Mouse (Mus musculus): Measurements from ENCODE around the gene Tpcn2. TPM values are rescaled to one million over a fixed set of nuclear protein-coding genes. Genes with fewer than 3 reads are reported as not detected.

Tpcn2 gene
- polyA plus RNA-seq, 1 experiment from 2014 or later, result 9.1 TPM

DNA sequence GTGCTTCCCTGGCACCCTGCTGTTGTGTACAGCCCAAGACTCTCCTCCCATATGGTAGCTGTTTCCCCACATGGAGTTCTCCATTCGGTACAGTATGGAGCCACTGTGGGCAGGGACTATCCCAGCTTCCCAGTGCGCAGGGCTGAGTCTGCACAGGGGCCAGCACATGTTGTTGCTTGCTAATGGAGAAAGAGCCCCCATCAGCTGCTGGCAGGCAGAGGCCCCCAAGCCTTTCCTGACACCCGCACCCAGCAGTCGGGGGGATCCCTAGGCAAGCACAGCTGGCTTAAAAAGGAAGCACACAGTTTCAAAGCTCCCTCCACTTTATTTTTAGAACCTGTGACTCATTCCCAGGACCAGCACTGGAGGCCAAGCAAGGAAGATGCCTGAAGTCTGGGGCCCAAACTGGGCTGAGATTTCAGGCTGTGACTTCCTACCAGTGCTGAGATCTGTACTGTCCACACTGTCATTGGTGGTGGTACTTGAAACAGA, 85.5 kb downstream of the Tpcn2 start:
- H3K4me2 ChIP-seq (ENCODE audit: low read depth, low read length), result no peak overlapping the region
- no peak overlapping the region for H3K9ac ChIP-seq (ENCODE audit: low read depth, low read length)
- H3K36me3 ChIP-seq (ENCODE audit: control insufficient read depth, insufficient read depth, low read length), result no peaks in the 10 kb centered on the region
- 37% methylated on average over 4 of the region's 4 CpGs for WGBS
- H3K4me1 ChIP-seq (ENCODE audit: control insufficient read depth, insufficient read depth, low read length), result peaks cover 24% of the 10 kb centered on the region
- H3K4me3 ChIP-seq (ENCODE audit: low read length), result no peak overlapping the region
- ATAC-seq, result peak; percentile 64
- no peaks in the 10 kb centered on the region for H3K27me3 ChIP-seq (replicated peaks; ENCODE audit: control insufficient read depth, insufficient read depth, low read length)
- peaks cover 2% of the 10 kb centered on the region; the same call in 1 of the 2 replicates for H3K9me3 ChIP-seq (ENCODE audit: control insufficient read depth, low read length)
- H3K27ac ChIP-seq (ENCODE audit: low read length), result peak overlapping the region; percentile 23

GRCm38 (mm10) chr7:145197711-145198110, 86.1 kb downstream of the Tpcn2 start:
- Histone ChIP-seq H3K4me3 (ENCODE audit: low read length) (no peak overlapping the region), H3K36me3 (ENCODE audit: control insufficient read depth, insufficient read depth, low read length) (no peaks in the 10 kb centered on the region), H3K9me3 (ENCODE audit: control insufficient read depth, low read length) (peaks cover 2% of the 10 kb centered on the region; the same call in 1 of the 2 replicates), H3K4me1 (ENCODE audit: control insufficient read depth, insufficient read depth, low read length) (peaks cover 24% of the 10 kb centered on the region), H3K4me2 (ENCODE audit: low read depth, low read length) (no peak overlapping the region), H3K27ac (ENCODE audit: low read length) (peak overlapping the region; percentile 23), H3K9ac (ENCODE audit: low read depth, low read length) (no peak overlapping the region; the same call in 1 of the 2 replicates), H3K27me3 (replicated peaks; ENCODE audit: control insufficient read depth, insufficient read depth, low read length) (no peaks in the 10 kb centered on the region)
- WGBS, result 54% methylated on average over 3 of the region's 3 CpGs
- no peak for ATAC-seq

GRCm38 (mm10) chr7:145197042-145197441, 86.8 kb downstream of the Tpcn2 start:
- Histone ChIP-seq H3K27ac (ENCODE audit: low read length) (no peak overlapping the region), H3K27me3 (replicated peaks; ENCODE audit: control insufficient read depth, insufficient read depth, low read length) (no peaks in the 10 kb centered on the region), H3K4me3 (ENCODE audit: low read length) (no peak overlapping the region), H3K36me3 (ENCODE audit: control insufficient read depth, insufficient read depth, low read length) (no peaks in the 10 kb centered on the region), H3K9ac (ENCODE audit: low read depth, low read length) (no peak overlapping the region), H3K4me2 (ENCODE audit: low read depth, low read length) (no peak overlapping the region), H3K9me3 (ENCODE audit: control insufficient read depth, low read length) (peaks cover 2% of the 10 kb centered on the region; the same call in 1 of the 2 replicates), H3K4me1 (ENCODE audit: control insufficient read depth, insufficient read depth, low read length) (peaks cover 24% of the 10 kb centered on the region)
- ATAC-seq, result peak; percentile 21; the same call in 1 of the 2 replicates
- 56% methylated on average over 3 of the region's 3 CpGs for WGBS

DNA sequence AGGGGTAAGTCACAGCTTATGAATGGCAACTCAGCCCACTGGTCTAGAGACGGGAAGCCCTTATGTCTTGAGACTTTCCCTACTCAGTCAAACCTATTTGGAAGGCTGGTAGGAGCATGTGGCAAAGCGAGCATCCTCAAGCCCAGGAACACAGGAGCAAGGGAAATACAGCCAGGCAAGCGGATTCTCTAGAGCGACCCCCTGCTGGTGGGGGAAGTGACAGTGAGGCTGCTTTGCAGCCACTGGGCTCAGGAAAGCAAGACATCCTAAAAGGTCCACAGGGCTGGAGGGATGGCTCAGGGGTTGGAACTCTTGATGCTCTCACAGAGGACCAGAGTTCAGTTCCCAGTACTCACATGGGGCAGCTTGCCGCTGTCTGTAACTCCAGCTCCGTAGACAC, 87.5 kb downstream of the Tpcn2 start:
- ATAC-seq, result no peak
- H3K27me3 ChIP-seq (replicated peaks; ENCODE audit: control insufficient read depth, insufficient read depth, low read length), result no peaks in the 10 kb centered on the region
- no peak overlapping the region for H3K4me3 ChIP-seq (ENCODE audit: low read length)
- peaks cover 2% of the 10 kb centered on the region; the same call in 1 of the 2 replicates for H3K9me3 ChIP-seq (ENCODE audit: control insufficient read depth, low read length)
- H3K4me1 ChIP-seq (ENCODE audit: control insufficient read depth, insufficient read depth, low read length), result peaks cover 24% of the 10 kb centered on the region
- H3K9ac ChIP-seq (ENCODE audit: low read depth, low read length), result no peak overlapping the region
- H3K4me2 ChIP-seq (ENCODE audit: low read depth, low read length), result no peak overlapping the region
- 91% methylated on average over 6 of the region's 6 CpGs for WGBS
- H3K36me3 ChIP-seq (ENCODE audit: control insufficient read depth, insufficient read depth, low read length), result no peaks in the 10 kb centered on the region
- H3K27ac ChIP-seq (ENCODE audit: low read length), result no peak overlapping the region

- no peak overlapping the region for H3K4me2 ChIP-seq (ENCODE audit: low read depth, low read length)
- H3K4me1 ChIP-seq (ENCODE audit: control insufficient read depth, insufficient read depth, low read length), result peaks cover 24% of the 10 kb centered on the region
- 55% methylated on average over 5 of the region's 5 CpGs for WGBS
- no peaks in the 10 kb centered on the region for H3K27me3 ChIP-seq (replicated peaks; ENCODE audit: control insufficient read depth, insufficient read depth, low read length)
- no peak overlapping the region for H3K9ac ChIP-seq (ENCODE audit: low read depth, low read length)
- 0 out of 2 replicates have a peak overlapping the region, but pooled peaks have one; percentile 17 for H3K27ac ChIP-seq (ENCODE audit: low read length)
- no peak overlapping the region for H3K4me3 ChIP-seq (ENCODE audit: low read length)
- H3K9me3 ChIP-seq (ENCODE audit: control insufficient read depth, low read length), result no peaks in the 10 kb centered on the region
- no peaks in the 10 kb centered on the region for H3K36me3 ChIP-seq (ENCODE audit: control insufficient read depth, insufficient read depth, low read length)
- no peak for ATAC-seq
Measured at GRCm38 (mm10) chr7:145195186-145195927, 88.5 kb downstream of the Tpcn2 start.

- Histone ChIP-seq H3K4me3 (ENCODE audit: low read length) (no peak overlapping the region), H3K9me3 (ENCODE audit: control insufficient read depth, low read length) (no peaks in the 10 kb centered on the region), H3K4me2 (ENCODE audit: low read depth, low read length) (no peak overlapping the region), H3K36me3 (ENCODE audit: control insufficient read depth, insufficient read depth, low read length) (no peaks in the 10 kb centered on the region), H3K9ac (ENCODE audit: low read depth, low read length) (no peak overlapping the region), H3K27me3 (replicated peaks; ENCODE audit: control insufficient read depth, insufficient read depth, low read length) (no peaks in the 10 kb centered on the region), H3K27ac (ENCODE audit: low read length) (0 out of 2 replicates have a peak overlapping the region, but pooled peaks have one; percentile 17), H3K4me1 (ENCODE audit: control insufficient read depth, insufficient read depth, low read length) (peaks cover 24% of the 10 kb centered on the region)
- 0 out of 2 replicates have a peak, but pooled peaks have one; percentile 36 for ATAC-seq
- 62% methylated on average over 3 of the region's 3 CpGs for WGBS
Measured at GRCm38 (mm10) chr7:145194455-145195161, 89.2 kb downstream of the Tpcn2 start.

GRCm38 (mm10) chr7:145192836-145193235, 91.0 kb downstream of the Tpcn2 start:
- Histone ChIP-seq H3K4me3 (ENCODE audit: low read length) (no peak overlapping the region), H3K4me1 (ENCODE audit: control insufficient read depth, insufficient read depth, low read length) (peaks cover 17% of the 10 kb centered on the region), H3K9me3 (ENCODE audit: control insufficient read depth, low read length) (no peaks in the 10 kb centered on the region), H3K36me3 (ENCODE audit: control insufficient read depth, insufficient read depth, low read length) (no peaks in the 10 kb centered on the region), H3K27me3 (replicated peaks; ENCODE audit: control insufficient read depth, insufficient read depth, low read length) (0 out of 2 replicates have a peak, but pooled peaks cover 2% of the 10 kb centered on the region), H3K27ac (ENCODE audit: low read length) (no peak overlapping the region), H3K4me2 (ENCODE audit: low read depth, low read length) (no peak overlapping the region), H3K9ac (ENCODE audit: low read depth, low read length) (no peak overlapping the region)
- ATAC-seq, result no peak
- WGBS, result 78% methylated on average over 6 of the region's 6 CpGs

GRCm38 (mm10) chr7:145190520-145190919, 93.3 kb downstream of the Tpcn2 start:
- Histone ChIP-seq H3K27ac (ENCODE audit: low read length) (no peak overlapping the region), H3K4me3 (ENCODE audit: low read length) (no peak overlapping the region), H3K9me3 (ENCODE audit: control insufficient read depth, low read length) (no peaks in the 10 kb centered on the region), H3K36me3 (ENCODE audit: control insufficient read depth, insufficient read depth, low read length) (no peaks in the 10 kb centered on the region), H3K9ac (ENCODE audit: low read depth, low read length) (no peak overlapping the region), H3K27me3 (replicated peaks; ENCODE audit: control insufficient read depth, insufficient read depth, low read length) (0 out of 2 replicates have a peak, but pooled peaks cover 2% of the 10 kb centered on the region), H3K4me2 (ENCODE audit: low read depth, low read length) (no peak overlapping the region), H3K4me1 (ENCODE audit: control insufficient read depth, insufficient read depth, low read length) (peaks cover 13% of the 10 kb centered on the region)
- ATAC-seq, result no peak

- Histone ChIP-seq H3K27ac (ENCODE audit: low read length) (no peak overlapping the region), H3K4me3 (ENCODE audit: low read length) (no peak overlapping the region), H3K9ac (ENCODE audit: low read depth, low read length) (no peak overlapping the region), H3K36me3 (ENCODE audit: control insufficient read depth, insufficient read depth, low read length) (no peaks in the 10 kb centered on the region), H3K4me2 (ENCODE audit: low read depth, low read length) (no peak overlapping the region), H3K4me1 (ENCODE audit: control insufficient read depth, insufficient read depth, low read length) (peaks cover 3% of the 10 kb centered on the region), H3K27me3 (replicated peaks; ENCODE audit: control insufficient read depth, insufficient read depth, low read length) (0 out of 2 replicates have a peak, but pooled peaks cover 2% of the 10 kb centered on the region), H3K9me3 (ENCODE audit: control insufficient read depth, low read length) (no peaks in the 10 kb centered on the region)
- WGBS, result 55% methylated on average over 8 of the region's 8 CpGs
- no peak for ATAC-seq
Measured at GRCm38 (mm10) chr7:145189342-145189741, 94.5 kb downstream of the Tpcn2 start.
